Mouse (Mus musculus): ENCODE results near the gene Krt33a. TPM values are rescaled to one million over a fixed set of nuclear protein-coding genes. Genes with fewer than 3 reads are reported as not detected.

Krt33a gene
- polyA plus RNA-seq, 1 experiment: not detected

- 21% methylated on average over 26 of the region's 26 CpGs for WGBS
- Histone ChIP-seq H3K4me3 (ENCODE audit: insufficient read depth, low read depth, low read length) (peak within 1 kb of the TSS; percentile 15; the same call in 1 of the 2 replicates), H3K27ac (ENCODE audit: insufficient read depth, low read depth, low read length) (no peak within 1 kb of the TSS), H3K4me1 (ENCODE audit: control insufficient read depth, insufficient read depth, low read length) (peaks cover 7% of the 10 kb centered on the region)
- no peak for TF ChIP-seq CTCF (IDR thresholded peaks at IDR 0.05; ENCODE audit: insufficient read depth, low read depth, low read length)
- no peak for TF ChIP-seq POLR2A (IDR thresholded peaks at IDR 0.05; ENCODE audit: insufficient read depth, low read depth, low read length)
These were observed 22.2 kb downstream of the Krt33a start, which contains the start of gene Krtap17-1 for GRCm38 (mm10) chr11:99993620-99994383. Gene Krtap17-1, minus strand, starts transcription at chr11:99993994.

DNA sequence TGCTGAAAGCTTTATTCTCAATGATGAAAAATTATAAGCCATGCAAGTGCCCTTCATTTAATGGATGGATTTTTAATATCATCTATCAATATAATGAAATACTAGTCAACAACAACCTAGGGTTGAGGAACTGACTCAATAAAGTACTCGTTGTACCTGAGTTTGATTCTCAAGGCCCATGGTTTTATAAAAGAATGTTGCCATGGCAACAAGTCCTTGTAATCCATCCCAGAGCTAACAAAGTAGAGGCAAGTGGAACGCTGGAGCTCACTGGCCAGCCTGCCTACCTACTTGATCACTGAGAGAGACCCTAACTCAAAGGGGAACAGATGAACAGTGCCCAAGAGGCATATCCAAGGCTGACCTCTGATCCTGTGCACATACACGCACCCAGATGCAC is 25.4 kb downstream of the Krt33a start:
- no peak overlapping the region for H3K27ac ChIP-seq (ENCODE audit: insufficient read depth, low read depth, low read length)
- 52% methylated on average over 3 of the region's 3 CpGs for WGBS
- no peak overlapping the region for H3K4me3 ChIP-seq (ENCODE audit: insufficient read depth, low read depth, low read length)
- TF ChIP-seq POLR2A (IDR thresholded peaks at IDR 0.05; ENCODE audit: insufficient read depth, low read depth, low read length): no peak
- no peak for TF ChIP-seq CTCF (IDR thresholded peaks at IDR 0.05; ENCODE audit: insufficient read depth, low read depth, low read length)
- peaks cover 14% of the 10 kb centered on the region for H3K4me1 ChIP-seq (ENCODE audit: control insufficient read depth, insufficient read depth, low read length)

- no peak for TF ChIP-seq POLR2A (IDR thresholded peaks at IDR 0.05; ENCODE audit: insufficient read depth, low read depth, low read length)
- TF ChIP-seq CTCF (IDR thresholded peaks at IDR 0.05; ENCODE audit: insufficient read depth, low read depth, low read length): no peak
- Histone ChIP-seq H3K4me3 (ENCODE audit: insufficient read depth, low read depth, low read length) (no peak overlapping the region), H3K4me1 (ENCODE audit: control insufficient read depth, insufficient read depth, low read length) (peaks cover 16% of the 10 kb centered on the region), H3K27ac (ENCODE audit: insufficient read depth, low read depth, low read length) (no peak overlapping the region)
- 86% methylated on average over 6 of the region's 6 CpGs for WGBS
These were observed 26.1 kb downstream of the Krt33a start for GRCm38 (mm10) chr11:99989881-99990405.

GRCm38 (mm10) chr11:99988530-99988929 is 27.5 kb downstream of the Krt33a start:
- no peak for TF ChIP-seq CTCF (IDR thresholded peaks at IDR 0.05; ENCODE audit: insufficient read depth, low read depth, low read length)
- WGBS: 91% methylated on average over 3 of the region's 3 CpGs
- Histone ChIP-seq H3K27ac (ENCODE audit: insufficient read depth, low read depth, low read length) (no peak overlapping the region), H3K4me3 (ENCODE audit: insufficient read depth, low read depth, low read length) (no peak overlapping the region), H3K4me1 (ENCODE audit: control insufficient read depth, insufficient read depth, low read length) (peaks cover 13% of the 10 kb centered on the region)

GRCm38 (mm10) chr11:99986180-99986647 is 29.8 kb downstream of the Krt33a start, which contains the start of gene Krtap16-1:
Gene Krtap16-1, minus strand, starts transcription at chr11:99986597.
- 77% methylated on average over 8 of the region's 8 CpGs for WGBS
- no peak within 1 kb of the TSS for H3K27ac ChIP-seq (ENCODE audit: insufficient read depth, low read depth, low read length)
- H3K4me1 ChIP-seq (ENCODE audit: control insufficient read depth, insufficient read depth, low read length): peaks cover 10% of the 10 kb centered on the region
- H3K4me3 ChIP-seq (ENCODE audit: insufficient read depth, low read depth, low read length): no peak within 1 kb of the TSS
- TF ChIP-seq POLR2A (IDR thresholded peaks at IDR 0.05; ENCODE audit: insufficient read depth, low read depth, low read length) (no peak), CTCF (IDR thresholded peaks at IDR 0.05; ENCODE audit: insufficient read depth, low read depth, low read length) (no peak)

GRCm38 (mm10) chr11:99985291-99986092 is 30.5 kb downstream of the Krt33a start:
- no peak for TF ChIP-seq POLR2A (IDR thresholded peaks at IDR 0.05; ENCODE audit: insufficient read depth, low read depth, low read length)
- TF ChIP-seq CTCF (IDR thresholded peaks at IDR 0.05; ENCODE audit: insufficient read depth, low read depth, low read length): no peak
- no peak overlapping the region for H3K4me3 ChIP-seq (ENCODE audit: insufficient read depth, low read depth, low read length)
- H3K4me1 ChIP-seq (ENCODE audit: control insufficient read depth, insufficient read depth, low read length): peaks cover 10% of the 10 kb centered on the region
- H3K27ac ChIP-seq (ENCODE audit: insufficient read depth, low read depth, low read length): no peak overlapping the region
- 61% methylated on average over 20 of the region's 20 CpGs for WGBS

DNA sequence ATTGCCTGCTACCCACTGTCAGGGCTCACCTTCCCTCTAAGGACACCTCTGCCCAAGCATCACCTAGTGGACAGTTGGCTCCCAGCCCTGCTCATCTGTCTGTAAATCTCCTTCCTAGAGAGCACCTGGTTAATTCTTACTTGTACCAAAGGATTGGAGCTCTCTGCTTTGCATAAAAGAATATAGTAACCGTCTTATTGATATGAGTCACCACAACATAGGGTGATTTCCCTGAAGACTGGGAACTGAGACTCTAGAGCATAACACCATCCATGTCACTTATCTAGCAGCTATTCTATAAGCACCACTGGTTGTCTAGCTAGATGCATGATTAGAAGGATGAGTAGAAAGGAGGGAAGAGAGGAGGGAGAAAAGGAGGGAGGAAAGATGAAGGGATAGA is 32.6 kb downstream of the Krt33a start:
- 95% methylated on average over 1 of the region's 1 CpGs for WGBS
- TF ChIP-seq CTCF (IDR thresholded peaks at IDR 0.05; ENCODE audit: insufficient read depth, low read depth, low read length) (no peak), POLR2A (IDR thresholded peaks at IDR 0.05; ENCODE audit: insufficient read depth, low read depth, low read length) (no peak)
- H3K4me1 ChIP-seq (ENCODE audit: control insufficient read depth, insufficient read depth, low read length): peaks cover 12% of the 10 kb centered on the region
- H3K4me3 ChIP-seq (ENCODE audit: insufficient read depth, low read depth, low read length): no peak overlapping the region
- H3K27ac ChIP-seq (ENCODE audit: insufficient read depth, low read depth, low read length): no peak overlapping the region

DNA sequence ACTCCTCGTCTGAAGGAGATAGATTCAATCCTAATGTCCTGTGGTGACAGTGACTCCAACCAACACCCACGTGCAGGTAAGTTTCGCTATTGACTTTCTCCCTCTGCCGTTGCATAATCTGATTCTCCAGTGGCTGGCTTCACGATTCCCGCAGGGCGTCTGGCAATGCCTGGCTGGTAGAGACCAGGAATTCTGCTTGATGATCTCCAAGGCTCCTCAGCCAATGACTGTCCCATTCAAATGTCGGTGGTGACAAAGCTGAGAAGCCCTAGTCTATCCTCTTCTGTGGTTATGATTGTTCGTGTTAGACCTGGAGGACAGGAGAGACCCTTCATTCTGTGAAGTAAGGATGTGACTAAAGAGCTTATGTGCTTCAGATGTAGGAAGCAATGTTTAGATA is 33.3 kb downstream of the Krt33a start:
- TF ChIP-seq CTCF (IDR thresholded peaks at IDR 0.05; ENCODE audit: insufficient read depth, low read depth, low read length) (no peak), POLR2A (IDR thresholded peaks at IDR 0.05; ENCODE audit: insufficient read depth, low read depth, low read length) (no peak)

DNA sequence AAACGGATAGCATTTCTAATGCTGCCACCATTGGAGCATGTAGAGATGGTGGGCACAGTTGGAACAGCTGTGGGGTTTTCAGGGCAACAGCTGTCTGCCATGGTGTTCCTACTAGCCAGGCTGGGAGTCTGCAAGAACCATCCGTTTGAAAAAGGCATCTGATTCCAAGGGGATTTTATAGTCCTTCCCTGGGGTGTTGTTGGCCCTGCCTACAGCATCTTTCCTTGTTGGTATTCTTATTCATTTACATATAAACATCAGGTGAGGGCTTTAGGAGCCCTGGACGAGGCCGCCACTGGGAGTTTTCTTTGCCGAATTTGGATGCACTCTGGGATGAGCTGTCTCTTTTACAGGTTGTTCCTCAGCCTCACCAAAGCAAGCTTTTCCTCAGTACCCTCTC is 37.1 kb downstream of the Krt33a start, which contains the start of gene Krtap29-1:
Gene Krtap29-1 (minus strand): TSS at position 101 of the 400 bp plus-strand sequence.
- 0 out of 2 replicates have a peak, but pooled peaks cover 2% of the 10 kb centered on the region for H3K4me1 ChIP-seq (ENCODE audit: control insufficient read depth, insufficient read depth, low read length)
- H3K4me3 ChIP-seq (ENCODE audit: insufficient read depth, low read depth, low read length): no peak within 1 kb of the TSS
- TF ChIP-seq CTCF (IDR thresholded peaks at IDR 0.05; ENCODE audit: insufficient read depth, low read depth, low read length) (no peak), POLR2A (IDR thresholded peaks at IDR 0.05; ENCODE audit: insufficient read depth, low read depth, low read length) (no peak)
- H3K27ac ChIP-seq (ENCODE audit: insufficient read depth, low read depth, low read length): no peak within 1 kb of the TSS
- WGBS: 74% methylated on average over 5 of the region's 5 CpGs

More for the DNA sequence above, 33.3 kb downstream of the Krt33a start:
- H3K27ac ChIP-seq (ENCODE audit: insufficient read depth, low read depth, low read length): no peak overlapping the region
- H3K4me1 ChIP-seq (ENCODE audit: control insufficient read depth, insufficient read depth, low read length): peaks cover 12% of the 10 kb centered on the region
- WGBS: 88% methylated on average over 9 of the region's 9 CpGs
- no peak overlapping the region for H3K4me3 ChIP-seq (ENCODE audit: insufficient read depth, low read depth, low read length)

Data from olfactory bulb, adult 2 months (tissue).